Mouse (Mus musculus) spleen, adult 2 months (tissue): ENCODE results near the gene Plpp6. TPM values are rescaled to one million over a fixed set of nuclear protein-coding genes. Genes with fewer than 3 reads are reported as not detected.
A peak's percentile ranks its signal among the peaks of the same experiment; 100 is the strongest.

Experiments
- DNase-seq, 2 experiments: peaks; one replicate each; pipeline versions ENCODE4 v3.0.0 to v3.0.0-alpha.2; 2012 to 2021; ENCODE audit warnings: low spot score in 2 of 2, low read depth in 1 of 2
- H3K27ac ChIP-seq: fragments of 200-500 bp; 2 replicates; pipeline ENCODE4 v1.5.1; 2012; ENCODE audit warnings: low read length, inconsistent platforms; ENCODE audit not compliant: insufficient read depth
- H3K27me3 ChIP-seq: fragments of 200-500 bp; 2 replicates; pipeline ENCODE4 v1.6.1; 2012; ENCODE audit warnings: mild to moderate bottlenecking, moderate library complexity, low read length, inconsistent platforms; ENCODE audit not compliant: control insufficient read depth, insufficient read depth
- H3K36me3 ChIP-seq: fragments of 200-500 bp; 2 replicates; pipeline ENCODE4 v1.6.1; 2012; ENCODE audit warnings: mild to moderate bottlenecking, low read length, inconsistent platforms; ENCODE audit not compliant: control insufficient read depth, insufficient read depth
- H3K4me1 ChIP-seq: fragments of 200-500 bp; 2 replicates; pipeline ENCODE4 v1.6.1; 2011; ENCODE audit warnings: inconsistent platforms; ENCODE audit not compliant: control insufficient read depth, insufficient read depth, insufficient read length
- H3K4me3 ChIP-seq: fragments of 200-500 bp; 2 replicates; pipeline ENCODE4 v1.5.1; 2011; ENCODE audit warnings: mild to moderate bottlenecking, inconsistent platforms; ENCODE audit not compliant: insufficient read depth, insufficient read length; ENCODE audit errors: extremely low read depth
- CTCF ChIP-seq: fragments of 200-500 bp; IDR thresholded peaks from 2 replicates; pipeline ENCODE4 v1.5.1; 2011; ENCODE audit warnings: mild to moderate bottlenecking, inconsistent platforms; ENCODE audit not compliant: insufficient read depth, insufficient read length, insufficient replicate concordance; ENCODE audit errors: extremely low read depth
- POLR2A ChIP-seq: fragments of 200-500 bp; IDR thresholded peaks from 2 replicates; pipeline ENCODE4 v1.6.1; 2011; ENCODE audit warnings: low read depth, low read length, inconsistent platforms
- WGBS: fragments of 180-500 bp; shearing (Covaris S2); methylation state at CpG from one replicate; pipeline ENCODE4 v1.1.7; 2018; 5-methylcytosine and 5-hydroxymethylcytosine counted together
- polyA plus RNA-seq: library from polyadenylated mRNA; depleted of rRNA; stranded (reverse); fragments of >200 nt; gene quantifications from 2 replicates; pipeline ENCODE4 v1.2.3, GENCODE M21; 2012

The Plpp6 gene
- polyA plus RNA-seq, 1 experiment: 6.6 TPM

DNA sequence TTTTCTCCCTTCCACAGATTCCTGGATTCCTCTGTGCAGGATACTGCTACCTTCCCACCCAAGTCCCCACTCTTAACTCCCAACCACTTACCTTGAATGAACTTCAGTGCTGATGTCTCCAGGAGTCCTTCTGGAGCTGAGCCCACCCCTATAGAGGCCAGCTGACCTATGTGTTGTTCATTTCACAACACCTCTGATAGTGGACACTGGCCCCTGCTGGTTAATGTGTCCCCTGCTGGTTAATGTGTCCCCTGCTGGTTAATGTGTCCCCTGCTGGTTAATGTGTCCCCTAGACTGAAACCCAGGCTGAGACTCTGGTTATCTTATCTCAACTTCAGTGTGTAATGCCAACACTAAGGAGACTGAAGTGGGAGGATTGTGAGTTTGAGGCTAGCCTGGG is 34.7 kb upstream of the Plpp6 start:
- H3K4me3 ChIP-seq: no peak overlapping the region
- DNase-seq: no peak
- H3K27me3 ChIP-seq: no peaks in the 10 kb centered on the region
- no peak for TF ChIP-seq CTCF
- no peak for TF ChIP-seq POLR2A
- H3K4me1 ChIP-seq: no peaks in the 10 kb centered on the region
- H3K27ac ChIP-seq: no peak overlapping the region
- no peaks in the 10 kb centered on the region for H3K36me3 ChIP-seq

DNA sequence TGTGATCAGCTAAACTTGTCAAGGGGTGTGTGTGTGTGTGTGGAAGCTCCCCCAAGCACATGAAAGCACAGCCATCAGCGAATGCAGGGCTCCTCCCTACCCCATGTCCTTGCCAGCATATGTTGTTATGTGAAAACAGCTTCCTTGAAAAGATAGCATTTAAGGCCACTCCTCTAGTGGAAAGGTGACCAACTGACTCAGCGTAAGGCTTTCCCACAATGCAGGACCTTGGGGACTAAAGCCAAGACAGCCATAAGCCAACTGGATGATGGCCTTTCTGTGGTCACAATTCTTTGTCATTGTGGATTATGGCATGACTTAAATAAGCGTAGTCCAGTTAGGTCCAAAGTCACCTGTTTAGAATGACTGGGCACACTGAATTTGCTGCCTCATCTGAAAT is 28.9 kb upstream of the Plpp6 start:
- TF ChIP-seq POLR2A (no peak), CTCF (no peak)
- no peak overlapping the region for H3K27ac ChIP-seq
- 80% methylated on average over 3 of the region's 3 CpGs for WGBS

DNA sequence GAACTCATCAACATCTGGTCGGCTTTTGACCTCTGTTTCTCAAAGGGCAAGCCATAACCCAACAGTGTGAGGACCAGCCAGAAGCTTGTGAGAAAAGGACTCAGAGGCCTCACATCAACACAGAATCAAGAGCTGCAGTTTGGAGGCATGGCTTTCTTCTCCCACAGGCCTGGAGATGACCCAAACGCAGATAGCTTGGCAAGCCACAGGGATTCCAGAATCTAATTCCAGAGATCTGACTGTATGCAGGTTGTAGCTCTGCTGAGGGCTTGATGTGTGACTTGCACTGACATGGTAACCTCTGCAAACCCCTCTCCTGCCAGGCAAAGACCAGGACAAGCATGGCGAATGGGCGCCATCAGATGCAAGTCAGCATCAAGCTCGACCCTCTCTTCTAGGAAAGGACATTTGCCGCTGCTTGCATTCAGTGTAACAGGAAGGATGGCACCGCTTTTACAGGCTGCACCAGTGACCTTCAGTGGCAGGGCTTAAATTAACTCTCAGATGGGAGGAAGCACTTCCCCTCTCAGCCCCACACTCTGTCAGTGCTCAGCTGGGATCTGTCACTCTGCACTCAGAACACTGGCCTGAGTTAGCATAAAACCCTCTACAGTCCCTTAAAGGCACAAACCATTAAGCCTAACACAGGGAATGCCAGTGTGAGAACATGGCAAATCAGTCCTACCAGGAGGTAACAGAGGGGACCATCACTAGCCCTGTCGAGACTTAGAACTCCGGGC is 23.4 kb upstream of the Plpp6 start:
- DNase-seq: no peak
- Histone ChIP-seq H3K27me3 (no peaks in the 10 kb centered on the region), H3K27ac (0 out of 2 replicates have a peak overlapping the region, but pooled peaks have one; percentile 4), H3K36me3 (no peaks in the 10 kb centered on the region), H3K4me1 (no peaks in the 10 kb centered on the region), H3K4me3 (no peak overlapping the region)
- 53% methylated on average over 9 of the region's 9 CpGs for WGBS
- TF ChIP-seq CTCF (no peak), POLR2A (no peak)

More for the DNA sequence above, 28.9 kb upstream of the Plpp6 start:
- no peak overlapping the region for H3K4me3 ChIP-seq
- no peaks in the 10 kb centered on the region for H3K4me1 ChIP-seq
- no peak for DNase-seq
- no peaks in the 10 kb centered on the region for H3K27me3 ChIP-seq
- H3K36me3 ChIP-seq: no peaks in the 10 kb centered on the region

DNA sequence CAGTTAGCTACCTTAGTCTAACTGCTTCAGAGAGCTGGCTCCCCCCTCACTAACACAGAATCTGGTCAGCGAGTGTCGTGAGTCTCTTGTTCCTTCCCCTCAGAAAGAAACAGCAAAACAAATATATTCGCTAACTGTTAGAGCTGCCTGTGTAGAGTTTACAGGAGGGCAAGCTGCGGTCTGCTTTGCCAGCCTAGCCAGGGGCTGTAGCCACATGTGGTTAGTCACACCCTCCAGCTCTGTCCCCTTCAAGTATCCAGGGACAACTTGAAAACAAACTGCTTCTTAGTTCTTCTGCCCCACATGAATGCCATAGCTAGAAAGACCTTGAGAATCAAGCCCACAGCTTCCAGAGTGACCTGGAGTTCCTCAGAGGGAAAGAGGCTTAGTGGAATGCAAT is 22.5 kb upstream of the Plpp6 start:
- no peaks in the 10 kb centered on the region for H3K4me1 ChIP-seq

DNA sequence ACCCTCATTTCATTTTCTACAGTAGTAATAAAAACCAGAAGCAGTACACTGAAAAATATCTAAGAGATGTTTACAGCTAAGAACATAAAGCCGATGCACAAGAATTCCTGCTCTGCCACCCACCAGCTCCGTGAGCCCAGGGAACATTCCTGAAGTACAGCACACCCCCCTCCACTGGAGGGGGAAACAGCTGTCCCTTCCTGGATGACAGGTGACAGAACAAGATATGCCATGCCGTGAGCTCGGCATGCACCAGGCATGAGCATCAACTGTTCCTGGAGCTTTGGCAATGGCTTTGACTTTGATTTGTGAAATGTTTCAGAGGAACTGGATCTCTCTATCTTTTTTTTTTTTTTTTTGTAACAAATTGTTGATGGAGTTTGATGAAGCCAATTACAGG is 17.0 kb upstream of the Plpp6 start:
- DNase-seq: no peak
- no peak for TF ChIP-seq CTCF
- no peak for TF ChIP-seq POLR2A
- Histone ChIP-seq H3K36me3 (no peaks in the 10 kb centered on the region), H3K4me1 (no peaks in the 10 kb centered on the region), H3K27ac (no peak overlapping the region), H3K4me3 (no peak overlapping the region), H3K27me3 (no peaks in the 10 kb centered on the region; the same call in 1 of the 2 replicates)
- 51% methylated on average over 4 of the region's 4 CpGs for WGBS

More for the DNA sequence above, 22.5 kb upstream of the Plpp6 start:
- no peak for TF ChIP-seq POLR2A
- no peak for TF ChIP-seq CTCF
- Histone ChIP-seq H3K27me3 (no peaks in the 10 kb centered on the region), H3K27ac (no peak overlapping the region), H3K36me3 (no peaks in the 10 kb centered on the region), H3K4me3 (no peak overlapping the region)
- 43% methylated on average over 4 of the region's 4 CpGs for WGBS
- DNase-seq: no peak

DNA sequence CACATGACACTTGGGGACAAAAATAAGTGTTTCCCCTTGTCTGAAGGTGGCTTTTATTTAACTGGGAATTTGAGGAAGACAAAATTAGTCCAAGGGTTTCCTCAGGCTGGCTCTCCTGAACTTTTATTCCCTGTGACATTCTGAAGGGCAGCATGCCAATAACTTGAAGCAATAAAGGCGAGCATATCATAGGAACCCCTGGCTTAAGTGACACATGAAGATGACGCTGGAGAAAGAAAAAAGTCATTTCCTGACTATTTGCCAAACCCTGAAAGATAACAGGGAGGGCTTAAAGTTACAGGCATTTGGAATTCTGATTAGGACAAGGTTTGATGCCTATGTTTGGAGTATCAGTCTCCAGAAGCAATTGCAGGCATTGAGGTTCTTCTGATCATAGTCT is 16.4 kb upstream of the Plpp6 start:
- TF ChIP-seq POLR2A (no peak), CTCF (no peak)
- DNase-seq: no peak
- Histone ChIP-seq H3K4me3 (no peak overlapping the region), H3K36me3 (no peaks in the 10 kb centered on the region), H3K27ac (no peak overlapping the region), H3K4me1 (no peaks in the 10 kb centered on the region), H3K27me3 (no peaks in the 10 kb centered on the region; the same call in 1 of the 2 replicates)
- WGBS: 65% methylated on average over 2 of the region's 2 CpGs

DNA sequence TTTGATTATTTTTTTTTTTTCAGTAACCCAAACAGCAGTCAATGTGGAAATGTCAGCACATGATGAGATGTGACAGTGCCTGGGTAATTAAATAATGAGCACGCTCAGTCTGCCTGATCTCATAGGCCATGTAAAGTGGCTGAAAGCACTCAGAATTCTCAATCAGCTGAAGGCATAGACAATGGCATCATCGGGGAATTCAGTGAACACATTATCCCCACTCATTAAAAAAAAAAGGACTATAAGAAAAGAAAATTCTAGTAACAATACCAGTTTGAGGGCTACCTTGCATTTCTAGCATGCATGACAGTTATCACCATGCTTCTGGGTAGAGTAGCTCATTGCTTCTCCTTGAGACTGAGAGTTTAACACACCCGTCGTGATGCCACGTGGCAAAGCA is 12.5 kb upstream of the Plpp6 start:
- no peaks in the 10 kb centered on the region; the same call in 1 of the 2 replicates for H3K27me3 ChIP-seq
- 90% methylated on average over 5 of the region's 5 CpGs for WGBS

More for the DNA sequence above, 12.5 kb upstream of the Plpp6 start:
- Histone ChIP-seq H3K4me1 (no peaks in the 10 kb centered on the region), H3K27ac (no peak overlapping the region), H3K36me3 (no peaks in the 10 kb centered on the region), H3K4me3 (no peak overlapping the region)
- no peak for TF ChIP-seq POLR2A
- TF ChIP-seq CTCF: no peak
- no peak for DNase-seq
